Mouse (Mus musculus): ENCODE measurements around the gene Ipmk. TPM values are rescaled to one million over a fixed set of nuclear protein-coding genes. Genes with fewer than 3 reads are reported as not detected.

Ipmk gene
- polyA plus RNA-seq, 1 experiment from 2014 or later = 10.0 TPM

- Histone ChIP-seq H3K27ac (replicated peaks) (no peak overlapping the region), H3K27me3 (no peaks in the 10 kb centered on the region), H3K4me1 (no peaks in the 10 kb centered on the region), H3K4me3 (replicated peaks) (no peak overlapping the region), H3K4me2 (replicated peaks) (no peak overlapping the region), H3K36me3 (peaks cover 20% of the 10 kb centered on the region), H3K9ac (no peak overlapping the region), H3K9me3 (replicated peaks) (no peaks in the 10 kb centered on the region)
- 9% methylated on average over 7 of the region's 7 CpGs for WGBS
- ATAC-seq (ENCODE audit: insufficient number of reproducible peaks, low FRiP score, low TSS enrichment, low read depth) = no peak
These were observed 20.8 kb upstream of the Ipmk start for GRCm38 (mm10) chr10:71326789-71327188.

GRCm38 (mm10) chr10:71327386-71327785, 20.2 kb upstream of the Ipmk start:
- Histone ChIP-seq H3K27ac (replicated peaks) (no peak overlapping the region), H3K9ac (no peak overlapping the region), H3K27me3 (no peaks in the 10 kb centered on the region), H3K36me3 (peaks cover 21% of the 10 kb centered on the region), H3K4me3 (replicated peaks) (no peak overlapping the region), H3K9me3 (replicated peaks) (no peaks in the 10 kb centered on the region), H3K4me2 (replicated peaks) (no peak overlapping the region), H3K4me1 (no peaks in the 10 kb centered on the region)
- 87% methylated on average over 10 of the region's 10 CpGs for WGBS
- ATAC-seq (ENCODE audit: insufficient number of reproducible peaks, low FRiP score, low TSS enrichment, low read depth) = no peak

- H3K27ac ChIP-seq (replicated peaks) = no peak overlapping the region
- ATAC-seq (ENCODE audit: insufficient number of reproducible peaks, low FRiP score, low TSS enrichment, low read depth) = no peak
- peaks cover 29% of the 10 kb centered on the region for H3K36me3 ChIP-seq
- no peak overlapping the region for H3K9ac ChIP-seq
- no peaks in the 10 kb centered on the region for H3K9me3 ChIP-seq (replicated peaks)
- H3K27me3 ChIP-seq = no peaks in the 10 kb centered on the region
- no peak overlapping the region for H3K4me3 ChIP-seq (replicated peaks)
- H3K4me2 ChIP-seq (replicated peaks) = no peak overlapping the region
- H3K4me1 ChIP-seq = no peaks in the 10 kb centered on the region
- 83% methylated on average over 6 of the region's 6 CpGs for WGBS
These were observed 19.2 kb upstream of the Ipmk start for GRCm38 (mm10) chr10:71328382-71328781.

GRCm38 (mm10) chr10:71328870-71329269, 18.7 kb upstream of the Ipmk start:
- no peak overlapping the region for H3K4me3 ChIP-seq (replicated peaks)
- no peaks in the 10 kb centered on the region for H3K27me3 ChIP-seq
- 90% methylated on average over 5 of the region's 5 CpGs for WGBS
- no peak overlapping the region for H3K4me2 ChIP-seq (replicated peaks)
- no peak overlapping the region for H3K9ac ChIP-seq
- no peak for ATAC-seq (ENCODE audit: insufficient number of reproducible peaks, low FRiP score, low TSS enrichment, low read depth)
- H3K4me1 ChIP-seq = no peaks in the 10 kb centered on the region
- peaks cover 33% of the 10 kb centered on the region for H3K36me3 ChIP-seq
- H3K9me3 ChIP-seq (replicated peaks) = no peaks in the 10 kb centered on the region
- H3K27ac ChIP-seq (replicated peaks) = no peak overlapping the region

GRCm38 (mm10) chr10:71329295-71329694, 18.3 kb upstream of the Ipmk start:
- Histone ChIP-seq H3K9ac (no peak overlapping the region), H3K27me3 (no peaks in the 10 kb centered on the region), H3K9me3 (replicated peaks) (no peaks in the 10 kb centered on the region), H3K4me3 (replicated peaks) (no peak overlapping the region), H3K4me2 (replicated peaks) (no peak overlapping the region), H3K4me1 (no peaks in the 10 kb centered on the region), H3K27ac (replicated peaks) (no peak overlapping the region), H3K36me3 (peaks cover 36% of the 10 kb centered on the region)
- no peak for ATAC-seq (ENCODE audit: insufficient number of reproducible peaks, low FRiP score, low TSS enrichment, low read depth)
- 89% methylated on average over 6 of the region's 6 CpGs for WGBS

- Histone ChIP-seq H3K27me3 (no peaks in the 10 kb centered on the region), H3K36me3 (peaks cover 38% of the 10 kb centered on the region), H3K9ac (no peak overlapping the region), H3K27ac (replicated peaks) (no peak overlapping the region), H3K4me1 (no peaks in the 10 kb centered on the region), H3K4me2 (replicated peaks) (no peak overlapping the region), H3K4me3 (replicated peaks) (no peak overlapping the region), H3K9me3 (replicated peaks) (no peaks in the 10 kb centered on the region)
- no peak for ATAC-seq (ENCODE audit: insufficient number of reproducible peaks, low FRiP score, low TSS enrichment, low read depth)
- WGBS = 94% methylated on average over 12 of the region's 12 CpGs
These were observed 17.5 kb upstream of the Ipmk start for GRCm38 (mm10) chr10:71330070-71330469.

GRCm38 (mm10) chr10:71331908-71332307, 15.7 kb upstream of the Ipmk start:
- ATAC-seq (ENCODE audit: insufficient number of reproducible peaks, low FRiP score, low TSS enrichment, low read depth) = no peak
- H3K27me3 ChIP-seq = no peaks in the 10 kb centered on the region
- 93% methylated on average over 7 of the region's 7 CpGs for WGBS
- H3K4me2 ChIP-seq (replicated peaks) = no peak overlapping the region
- H3K4me3 ChIP-seq (replicated peaks) = no peak overlapping the region
- no peak overlapping the region for H3K9ac ChIP-seq
- peaks cover 51% of the 10 kb centered on the region for H3K36me3 ChIP-seq
- H3K27ac ChIP-seq (replicated peaks) = no peak overlapping the region
- no peaks in the 10 kb centered on the region for H3K9me3 ChIP-seq (replicated peaks)
- H3K4me1 ChIP-seq = no peaks in the 10 kb centered on the region

GRCm38 (mm10) chr10:71332376-71332775, 15.2 kb upstream of the Ipmk start:
- Histone ChIP-seq H3K27me3 (no peaks in the 10 kb centered on the region), H3K4me3 (replicated peaks) (no peak overlapping the region), H3K4me1 (no peaks in the 10 kb centered on the region), H3K9ac (no peak overlapping the region), H3K27ac (replicated peaks) (no peak overlapping the region), H3K9me3 (replicated peaks) (no peaks in the 10 kb centered on the region), H3K4me2 (replicated peaks) (no peak overlapping the region), H3K36me3 (peaks cover 51% of the 10 kb centered on the region)
- no peak for ATAC-seq (ENCODE audit: insufficient number of reproducible peaks, low FRiP score, low TSS enrichment, low read depth)
- 93% methylated on average over 4 of the region's 4 CpGs for WGBS

GRCm38 (mm10) chr10:71332859-71333258, 14.7 kb upstream of the Ipmk start:
- Histone ChIP-seq H3K4me1 (no peaks in the 10 kb centered on the region), H3K4me2 (replicated peaks) (no peak overlapping the region), H3K27me3 (no peaks in the 10 kb centered on the region), H3K9ac (no peak overlapping the region), H3K36me3 (peaks cover 51% of the 10 kb centered on the region), H3K27ac (replicated peaks) (no peak overlapping the region), H3K4me3 (replicated peaks) (no peak overlapping the region), H3K9me3 (replicated peaks) (no peaks in the 10 kb centered on the region)
- WGBS = 88% methylated on average over 9 of the region's 9 CpGs
- ATAC-seq (ENCODE audit: insufficient number of reproducible peaks, low FRiP score, low TSS enrichment, low read depth) = no peak

GRCm38 (mm10) chr10:71337733-71338132, 9.8 kb upstream of the Ipmk start:
- H3K4me2 ChIP-seq (replicated peaks) = no peak overlapping the region
- WGBS = 84% methylated on average over 2 of the region's 2 CpGs

GRCm38 (mm10) chr10:71338156-71338905, 9.2 kb upstream of the Ipmk start:
- Histone ChIP-seq H3K9me3 (replicated peaks) (no peaks in the 10 kb centered on the region), H3K27ac (replicated peaks) (no peak overlapping the region), H3K9ac (no peak overlapping the region), H3K4me1 (peaks cover 4% of the 10 kb centered on the region; the same call in 1 of the 2 replicates), H3K36me3 (peaks cover 22% of the 10 kb centered on the region), H3K4me3 (replicated peaks) (no peak overlapping the region), H3K4me2 (replicated peaks) (no peak overlapping the region), H3K27me3 (no peaks in the 10 kb centered on the region)
- no peak for ATAC-seq (ENCODE audit: insufficient number of reproducible peaks, low FRiP score, low TSS enrichment, low read depth)
- 57% methylated on average over 8 of the region's 8 CpGs for WGBS

More at GRCm38 (mm10) chr10:71337733-71338132, 9.8 kb upstream of the Ipmk start:
- H3K9me3 ChIP-seq (replicated peaks) = no peaks in the 10 kb centered on the region
- H3K36me3 ChIP-seq = peaks cover 26% of the 10 kb centered on the region
- no peaks in the 10 kb centered on the region for H3K4me1 ChIP-seq
- H3K4me3 ChIP-seq (replicated peaks) = no peak overlapping the region
- H3K9ac ChIP-seq = no peak overlapping the region
- no peaks in the 10 kb centered on the region for H3K27me3 ChIP-seq
- ATAC-seq (ENCODE audit: insufficient number of reproducible peaks, low FRiP score, low TSS enrichment, low read depth) = no peak
- no peak overlapping the region for H3K27ac ChIP-seq (replicated peaks)

GRCm38 (mm10) chr10:71339463-71339862, 8.1 kb upstream of the Ipmk start:
- Histone ChIP-seq H3K27me3 (no peaks in the 10 kb centered on the region), H3K9me3 (replicated peaks) (no peaks in the 10 kb centered on the region), H3K27ac (replicated peaks) (no peak overlapping the region), H3K4me3 (replicated peaks) (no peak overlapping the region), H3K4me1 (peaks cover 11% of the 10 kb centered on the region), H3K4me2 (replicated peaks) (no peak overlapping the region), H3K9ac (no peak overlapping the region), H3K36me3 (peaks cover 13% of the 10 kb centered on the region)
- no peak for ATAC-seq (ENCODE audit: insufficient number of reproducible peaks, low FRiP score, low TSS enrichment, low read depth)
- WGBS = 59% methylated on average over 4 of the region's 4 CpGs

Measured in embryonic facial prominence, embryonic 15.5 days (tissue).